Mouse (Mus musculus) stomach, postnatal 0 days (tissue): Measurements from ENCODE around the gene Nrxn3.

Experiments used
- CTCF ChIP-seq: IDR thresholded peaks from 2 replicates; pipeline ENCODE4 v1.5.1; 2016; ENCODE audit warnings: antibody characterized with exemption, low read depth, mild to moderate bottlenecking, moderate library complexity
- EP300 ChIP-seq: optimal IDR thresholded peaks from 2 replicates; pipeline ENCODE3; 2016; ENCODE audit warnings: antibody characterized with exemption

DNA sequence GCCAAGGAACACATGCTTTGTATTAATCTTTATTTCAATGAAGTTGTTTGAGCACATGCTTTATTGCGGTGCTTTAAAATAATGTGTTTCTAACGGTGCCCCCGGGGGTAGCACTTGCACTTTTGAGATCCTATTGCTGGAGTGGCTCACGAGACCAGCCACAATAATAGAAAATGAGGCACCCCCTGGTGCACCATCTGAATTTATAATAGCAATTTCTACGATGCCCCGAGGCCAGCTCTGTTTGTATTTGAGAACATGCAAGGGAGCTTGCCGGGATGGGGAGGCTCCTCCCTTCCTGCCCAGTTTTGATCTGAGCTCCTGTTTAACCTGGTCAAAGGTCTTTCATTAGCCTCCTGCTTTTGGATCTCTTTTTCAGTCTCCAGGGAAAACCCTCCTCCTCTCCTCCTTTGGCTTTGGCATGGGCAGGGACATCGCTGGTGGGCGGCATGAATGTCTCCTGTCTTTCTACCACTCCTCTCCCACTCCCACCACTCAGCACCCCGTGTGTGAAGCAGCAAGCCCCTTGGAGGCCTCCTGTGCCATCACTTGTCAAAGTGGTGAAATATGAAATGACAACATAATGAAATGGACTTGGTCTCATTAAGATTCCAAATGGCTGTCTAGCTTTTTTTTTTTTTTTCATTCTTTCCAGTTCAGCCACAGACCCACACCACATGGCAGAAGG, 18.4 kb upstream of the Nrxn3 start:
- no peak for TF ChIP-seq CTCF
- TF ChIP-seq EP300: no peak
